Mouse (Mus musculus) heart, postnatal 0 days (tissue): ENCODE measurements around the gene Hspg2.

Experiments used
- CTCF ChIP-seq: IDR thresholded peaks from 2 replicates; pipeline ENCODE4 v1.5.1; 2016; ENCODE audit warnings: antibody characterized with exemption, control low read depth, low read depth
- EP300 ChIP-seq: IDR thresholded peaks from 2 replicates; pipeline ENCODE4 v1.6.1; 2016; ENCODE audit warnings: antibody characterized with exemption, low read depth

DNA sequence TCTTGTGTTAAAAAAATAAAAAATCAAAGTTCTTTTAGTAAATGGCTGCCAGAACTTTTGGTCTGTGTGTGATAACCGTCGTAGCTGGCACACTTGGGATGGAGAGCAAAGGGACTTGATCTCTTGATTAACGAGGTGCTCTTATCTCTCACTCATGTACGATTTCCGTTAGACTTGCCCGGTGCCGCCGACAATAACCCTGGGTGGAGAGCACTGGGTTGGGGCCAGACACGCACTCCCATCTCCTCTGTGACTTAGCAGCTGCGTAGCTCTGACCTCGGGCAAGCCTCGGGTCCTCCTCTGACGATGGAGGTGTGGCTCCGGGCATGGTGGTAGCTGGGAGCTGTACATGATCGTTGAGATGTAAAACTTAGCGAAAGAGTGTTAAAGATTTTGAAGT, 15.3 kb downstream of the Hspg2 start:
- no peak for TF ChIP-seq EP300
- TF ChIP-seq CTCF: no peak
